Mouse (Mus musculus) ES-E14 (cell line): ENCODE measurements around the gene BC034090.

Experiments
- ZC3H11A ChIP-seq: IDR thresholded peaks from 2 replicates; pipeline ENCODE4 v1.6.1; 2012; ENCODE audit warnings: low read depth, mild to moderate bottlenecking, inconsistent platforms, low read length, borderline replicate concordance
- ZNF384 ChIP-seq: IDR thresholded peaks from 2 replicates; pipeline ENCODE4 v1.6.1; 2012; ENCODE audit warnings: low read depth, low read length, inconsistent platforms

- TF ChIP-seq ZNF384 (no peak), ZC3H11A (peak; percentile 93)
Observed at GRCm38 (mm10) chr1:155217865-155218541, 26.2 kb downstream of the BC034090 start.
